Mouse (Mus musculus) lung, embryonic 14.5 days (tissue): ENCODE results near the gene Synpo2. TPM values are rescaled to one million over a fixed set of nuclear protein-coding genes. Genes with fewer than 3 reads are reported as not detected.

Source experiments
- ATAC-seq: fragments of 200-750 bp; cut with Nextera tagmentation; 2 replicates; pipeline ENCODE4 v1.8.0; 2017; ENCODE audit warnings: mild to moderate bottlenecking, moderate TSS enrichment, moderate library complexity; ENCODE audit not compliant: insufficient read depth
- DNase-seq: peaks from one replicate; pipeline ENCODE4 v3.0.0-alpha.2; 2015
- H3K27ac ChIP-seq: fragments of 300-500 bp; sonication (generic); 2 replicates; pipeline ENCODE4 v1.5.1; 2014; ENCODE audit warnings: low read depth, mild to moderate bottlenecking, moderate library complexity
- H3K27me3 ChIP-seq: fragments of 300-500 bp; sonication (generic); 2 replicates; pipeline ENCODE4 v1.6.1; 2014; ENCODE audit warnings: low read length, control low read depth; ENCODE audit not compliant: insufficient read depth
- H3K36me3 ChIP-seq: fragments of 300-500 bp; sonication (generic); 2 replicates; pipeline ENCODE4 v1.6.1; 2014; ENCODE audit warnings: control low read depth; ENCODE audit not compliant: insufficient read depth
- H3K4me1 ChIP-seq: fragments of 300-500 bp; sonication (generic); 2 replicates; pipeline ENCODE4 v1.6.1; 2014; ENCODE audit warnings: antibody characterized with exemption, control low read depth; ENCODE audit not compliant: insufficient read depth
- H3K4me2 ChIP-seq: fragments of 300-500 bp; sonication (generic); 2 replicates; pipeline ENCODE4 v1.6.1; 2014; ENCODE audit warnings: mild to moderate bottlenecking
- H3K4me3 ChIP-seq: fragments of 300-500 bp; sonication (generic); 2 replicates; pipeline ENCODE4 v1.5.1; 2014; ENCODE audit warnings: low read depth, low read length
- H3K9ac ChIP-seq: fragments of 300-500 bp; sonication (generic); 2 replicates; pipeline ENCODE4 v1.6.1; 2014
- H3K9me3 ChIP-seq: fragments of 300-500 bp; sonication (generic); 2 replicates; pipeline ENCODE4 v1.6.1; 2016; ENCODE audit warnings: low read depth, low read length, control low read depth
- CTCF ChIP-seq: IDR thresholded peaks from 2 replicates; pipeline ENCODE4 v1.5.1; 2016; ENCODE audit warnings: antibody characterized with exemption, low read depth
- WGBS: fragments of 180-500 bp; shearing (Covaris S2); extraction: QIAGEN DNeasy Blood & Tissue Kit; methylation state at CpG from one replicate; pipeline ENCODE4 v1.1.7; 2014; 5-methylcytosine and 5-hydroxymethylcytosine counted together
- polyA plus RNA-seq: library from polyadenylated mRNA; unstranded; fragments of >200 nt; fragmentation: Nextera tagmentation; extraction: Ambion mirVana; gene quantifications from 2 replicates; pipeline ENCODE4 v1.2.1, GENCODE M21; 2014

Synpo2 gene
- polyA plus RNA-seq, 1 experiment from 2014 or later = 13.2 TPM

- DNase-seq (peak; percentile 73), ATAC-seq (peak; percentile 68; the same call in 1 of the 2 replicates)
- Histone ChIP-seq H3K36me3 (no peaks in the 10 kb centered on the region), H3K27me3 (no peaks in the 10 kb centered on the region), H3K9ac (no peak overlapping the region), H3K4me3 (no peak overlapping the region), H3K4me1 (peaks cover 10% of the 10 kb centered on the region), H3K27ac (no peak overlapping the region), H3K4me2 (no peak overlapping the region), H3K9me3 (no peaks in the 10 kb centered on the region)
- 29% methylated on average over 5 of the region's 5 CpGs for WGBS
- no peak for TF ChIP-seq CTCF
Observed at GRCm38 (mm10) chr3:123065466-123065865, 170.5 kb downstream of the Synpo2 start.

GRCm38 (mm10) chr3:123064186-123064585, 171.8 kb downstream of the Synpo2 start:
- no peaks in the 10 kb centered on the region for H3K9me3 ChIP-seq
- no peaks in the 10 kb centered on the region for H3K27me3 ChIP-seq
- no peak for TF ChIP-seq CTCF
- H3K27ac ChIP-seq = no peak overlapping the region
- H3K4me2 ChIP-seq = no peak overlapping the region
- no peaks in the 10 kb centered on the region for H3K36me3 ChIP-seq
- WGBS = 13% methylated on average over 5 of the region's 5 CpGs
- H3K9ac ChIP-seq = no peak overlapping the region
- H3K4me1 ChIP-seq = peaks cover 10% of the 10 kb centered on the region
- DNase-seq = peak; percentile 31
- no peak overlapping the region for H3K4me3 ChIP-seq
- ATAC-seq = no peak

- 78% methylated on average over 2 of the region's 2 CpGs for WGBS
- no peak for DNase-seq
Observed at GRCm38 (mm10) chr3:123061931-123062330, 174.0 kb downstream of the Synpo2 start.

GRCm38 (mm10) chr3:123058832-123059231, 177.1 kb downstream of the Synpo2 start:
- Histone ChIP-seq H3K9me3 (no peaks in the 10 kb centered on the region), H3K4me3 (no peak overlapping the region), H3K4me2 (no peak overlapping the region), H3K36me3 (no peaks in the 10 kb centered on the region), H3K4me1 (no peaks in the 10 kb centered on the region), H3K9ac (no peak overlapping the region), H3K27me3 (no peaks in the 10 kb centered on the region), H3K27ac (no peak overlapping the region)
- no peak for ATAC-seq
- no peak for TF ChIP-seq CTCF
- 87% methylated on average over 1 of the region's 1 CpGs for WGBS
- DNase-seq = no peak

More at GRCm38 (mm10) chr3:123061931-123062330, 174.0 kb downstream of the Synpo2 start:
- no peaks in the 10 kb centered on the region for H3K27me3 ChIP-seq
- no peak for TF ChIP-seq CTCF
- H3K27ac ChIP-seq = no peak overlapping the region
- H3K36me3 ChIP-seq = no peaks in the 10 kb centered on the region
- no peak overlapping the region for H3K9ac ChIP-seq
- no peaks in the 10 kb centered on the region for H3K9me3 ChIP-seq
- H3K4me2 ChIP-seq = no peak overlapping the region
- H3K4me3 ChIP-seq = no peak overlapping the region
- ATAC-seq = no peak
- peaks cover 10% of the 10 kb centered on the region for H3K4me1 ChIP-seq

GRCm38 (mm10) chr3:123054178-123054577, 181.8 kb downstream of the Synpo2 start:
- H3K27me3 ChIP-seq = no peaks in the 10 kb centered on the region
- H3K4me1 ChIP-seq = no peaks in the 10 kb centered on the region
- peak overlapping the region; percentile 15; the same call in 1 of the 2 replicates for H3K27ac ChIP-seq
- ATAC-seq (peak; percentile 95), DNase-seq (peak; percentile 63)
- 29% methylated on average over 5 of the region's 5 CpGs for WGBS
- H3K4me3 ChIP-seq = no peak overlapping the region
- no peak for TF ChIP-seq CTCF
- H3K9me3 ChIP-seq = no peaks in the 10 kb centered on the region
- no peaks in the 10 kb centered on the region for H3K36me3 ChIP-seq
- H3K9ac ChIP-seq = no peak overlapping the region
- no peak overlapping the region for H3K4me2 ChIP-seq

GRCm38 (mm10) chr3:123053192-123053938, 182.6 kb downstream of the Synpo2 start:
- no peaks in the 10 kb centered on the region for H3K27me3 ChIP-seq
- H3K9ac ChIP-seq = no peak overlapping the region
- WGBS = 49% methylated on average over 8 of the region's 8 CpGs
- no peak overlapping the region for H3K4me3 ChIP-seq
- no peak for DNase-seq
- H3K4me1 ChIP-seq = no peaks in the 10 kb centered on the region
- no peaks in the 10 kb centered on the region for H3K36me3 ChIP-seq
- no peak overlapping the region for H3K4me2 ChIP-seq
- no peaks in the 10 kb centered on the region for H3K9me3 ChIP-seq
- H3K27ac ChIP-seq = peak overlapping the region; percentile 12; the same call in 1 of the 2 replicates
- peak; percentile 43; the same call in 1 of the 2 replicates for ATAC-seq
- no peak for TF ChIP-seq CTCF

GRCm38 (mm10) chr3:123042308-123042707, 193.6 kb downstream of the Synpo2 start:
- H3K36me3 ChIP-seq = no peaks in the 10 kb centered on the region
- TF ChIP-seq CTCF = no peak
- H3K27me3 ChIP-seq = no peaks in the 10 kb centered on the region
- no peak overlapping the region for H3K4me2 ChIP-seq
- DNase-seq (no peak), ATAC-seq (no peak)
- no peak overlapping the region for H3K9ac ChIP-seq
- 92% methylated on average over 1 of the region's 1 CpGs for WGBS
- no peak overlapping the region for H3K4me3 ChIP-seq
- H3K4me1 ChIP-seq = no peaks in the 10 kb centered on the region
- H3K9me3 ChIP-seq = no peaks in the 10 kb centered on the region
- H3K27ac ChIP-seq = no peak overlapping the region
